Mouse (Mus musculus) v-Abl transformed pro-B cells (cell line): ENCODE data around the gene Tnfsf12.

Source experiments
- in situ Hi-C, 2 experiments: fragments of 400-800 bp; cut with MboI; formaldehyde crosslinking; loops; one replicate each; pipeline ENCODE4 v1.15.1; 2025; ENCODE audit not compliant: unreplicated experiment in 2 of 2

Gene Tnfsf12

DNA sequence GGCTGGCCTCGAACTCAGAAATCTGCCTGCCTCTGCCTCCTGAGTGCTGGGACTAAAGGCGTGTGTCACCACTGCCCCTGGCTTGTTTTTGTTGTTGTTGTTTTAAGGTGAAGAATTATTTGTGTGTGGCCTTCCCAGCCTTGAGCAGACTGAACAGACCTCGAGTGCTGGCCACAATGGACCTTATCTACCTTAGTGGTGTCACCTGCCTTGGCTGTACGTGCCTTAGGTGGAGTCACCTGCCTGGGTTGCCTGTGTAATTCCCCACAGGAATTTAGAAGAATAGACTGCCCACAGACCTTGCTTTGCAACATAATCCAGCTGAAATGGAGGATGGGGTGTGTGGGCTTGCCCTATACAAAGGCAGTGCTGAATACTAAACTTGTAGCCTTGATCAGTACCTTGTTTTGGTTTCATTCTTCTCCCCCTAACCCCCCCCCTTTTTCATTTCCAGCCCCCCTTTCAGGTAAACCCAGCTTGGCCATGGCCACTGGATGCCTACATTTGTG, 12.3 kb upstream of the Tnfsf12 start:
- in situ Hi-C loops: loop anchor here in 1 of 2 experiments (25.0 kb wide), 1 partner anchor 479 kb away; no protein-coding TSS in a partner anchor

DNA sequence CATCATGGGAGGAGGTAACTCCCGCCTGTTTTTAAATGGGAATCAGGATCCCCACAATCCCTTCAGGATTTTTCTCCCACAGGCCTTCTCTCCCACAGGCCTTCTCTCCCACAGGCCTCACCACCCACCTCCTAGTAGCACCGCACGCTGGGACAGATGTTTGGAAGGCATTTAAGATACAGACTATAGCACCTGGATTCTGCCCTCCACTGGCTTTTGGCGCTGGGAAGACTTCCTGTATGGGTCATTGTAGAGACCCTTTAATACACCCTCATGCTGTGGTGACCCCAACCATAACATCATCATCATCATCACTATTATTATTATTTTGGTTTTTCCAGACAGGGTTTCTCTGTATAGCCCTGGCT, 11.8 kb upstream of the Tnfsf12 start:
- in situ Hi-C loops: loop anchor here in 1 of 2 experiments (25.0 kb wide), 1 partner anchor 480 kb away; no protein-coding TSS in a partner anchor

DNA sequence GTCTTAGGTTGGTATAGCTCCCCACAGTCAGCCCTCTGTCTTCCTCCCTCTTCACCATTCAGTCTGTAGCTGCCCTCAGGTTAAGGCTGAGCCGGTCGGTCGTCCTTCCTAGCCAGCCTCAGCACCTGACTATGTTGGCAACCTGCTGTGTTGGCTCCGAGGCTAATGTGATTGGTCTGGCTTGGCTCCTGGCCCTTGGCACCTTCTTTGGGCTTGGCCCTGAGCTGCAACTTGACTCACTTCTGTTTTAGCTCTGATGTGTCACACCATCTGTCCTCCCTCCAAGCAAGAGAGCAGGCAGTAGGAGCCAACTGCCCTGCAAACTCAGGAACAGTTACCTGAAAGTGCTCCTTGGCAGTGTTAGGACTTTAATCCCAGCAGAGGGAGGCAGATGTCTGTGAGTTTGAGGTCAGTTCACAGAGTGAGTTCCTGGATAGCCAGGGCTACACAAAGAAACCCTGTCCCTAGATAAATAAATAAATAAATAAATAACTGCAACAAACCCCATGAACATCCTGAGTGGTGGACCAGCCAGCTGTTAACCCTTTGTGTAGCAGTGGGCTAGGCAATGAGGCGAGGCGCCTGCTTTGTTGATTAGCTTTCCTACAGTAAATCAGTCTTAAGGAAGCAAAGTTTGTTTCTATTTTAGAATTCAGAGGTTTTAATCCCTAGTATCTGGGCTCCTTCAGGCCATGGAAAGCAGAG, 11.3 kb upstream of the Tnfsf12 start:
- in situ Hi-C loops: loop anchor here in 1 of 2 experiments (25.0 kb wide), 1 partner anchor 480 kb away; no protein-coding TSS in a partner anchor

DNA sequence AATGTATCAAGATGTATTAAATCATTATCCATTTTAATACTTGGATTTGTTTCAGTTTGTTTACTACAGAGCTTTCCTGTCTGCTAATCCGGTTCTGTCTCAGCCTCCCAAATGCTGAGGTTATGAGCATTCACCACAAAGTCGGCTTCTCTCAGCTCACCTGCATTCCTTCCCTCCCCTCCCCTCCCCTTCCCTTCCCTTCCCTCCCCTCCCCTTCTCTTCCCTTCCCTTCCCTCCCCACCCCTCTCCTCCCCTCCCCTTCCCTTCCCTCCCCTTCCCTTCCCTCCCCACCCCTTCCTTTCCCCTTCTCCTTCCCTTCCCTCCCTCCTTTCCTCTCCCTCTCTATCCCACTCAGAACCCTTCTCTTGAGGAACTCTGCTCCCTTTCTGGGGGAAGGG, 9.0 kb upstream of the Tnfsf12 start:
- in situ Hi-C loops: loop anchor here in 1 of 2 experiments (25.0 kb wide), 1 partner anchor 483 kb away; no protein-coding TSS in a partner anchor

DNA sequence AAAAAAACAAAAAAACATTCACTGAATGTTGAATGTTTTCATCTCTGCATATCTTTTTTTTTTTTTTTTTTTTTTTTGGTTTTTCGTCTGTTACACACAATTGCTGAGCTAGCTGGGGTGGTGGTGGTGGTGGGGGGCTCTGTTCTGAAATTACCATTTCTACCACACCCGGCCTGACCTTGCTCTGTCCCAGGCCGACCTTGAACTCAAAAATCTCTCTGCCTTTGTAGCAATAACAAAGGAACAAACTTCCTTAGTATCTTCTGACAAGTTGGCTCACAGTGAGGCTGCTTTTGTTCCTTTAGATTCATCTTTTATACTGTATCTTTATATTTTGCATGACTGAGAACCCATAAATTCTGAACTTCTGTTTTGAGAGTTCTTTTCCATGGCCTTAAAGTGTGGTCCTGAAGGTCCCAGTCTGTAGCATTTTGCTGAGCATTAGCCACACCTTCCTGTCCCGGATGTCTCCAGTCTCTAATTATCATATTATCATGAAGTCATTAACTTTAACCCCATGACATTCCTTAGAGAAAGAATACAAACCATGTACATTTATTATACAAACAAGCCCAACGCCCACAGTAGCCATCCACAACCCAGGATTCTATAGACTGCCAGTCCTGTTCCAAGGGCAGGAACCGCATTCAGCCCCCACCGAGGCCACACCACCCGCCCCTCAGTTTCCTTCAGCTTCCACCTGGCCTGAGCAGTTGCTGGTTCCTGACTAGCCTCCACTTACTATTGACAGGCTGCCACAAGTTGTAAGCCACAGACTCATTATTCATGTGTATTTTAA, 8.4 kb upstream of the Tnfsf12 start:
- in situ Hi-C loops: loop anchor here in 1 of 2 experiments (25.0 kb wide), 1 partner anchor 483 kb away; no protein-coding TSS in a partner anchor

DNA sequence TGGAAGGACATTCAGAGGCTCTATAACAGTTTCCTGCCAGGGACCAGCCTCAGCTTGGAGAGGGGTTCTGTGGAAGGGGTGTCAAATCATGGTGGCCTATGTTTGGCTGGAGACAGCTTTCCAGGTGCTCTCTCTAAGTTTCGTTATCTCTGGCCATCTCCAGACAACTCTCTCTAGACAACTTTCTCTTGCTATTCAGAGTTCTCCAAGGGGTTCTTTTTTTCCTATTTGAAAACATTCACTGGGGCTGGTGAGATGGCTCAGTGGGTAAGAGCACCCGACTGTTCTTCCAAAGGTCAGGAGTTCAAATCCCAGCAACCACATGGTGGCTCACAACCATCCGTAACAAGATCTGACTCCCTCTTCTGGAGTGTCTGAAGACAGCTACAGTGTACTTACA, 7.7 kb upstream of the Tnfsf12 start:
- in situ Hi-C loops: loop anchor here in 1 of 2 experiments (25.0 kb wide), 1 partner anchor 484 kb away; no protein-coding TSS in a partner anchor

DNA sequence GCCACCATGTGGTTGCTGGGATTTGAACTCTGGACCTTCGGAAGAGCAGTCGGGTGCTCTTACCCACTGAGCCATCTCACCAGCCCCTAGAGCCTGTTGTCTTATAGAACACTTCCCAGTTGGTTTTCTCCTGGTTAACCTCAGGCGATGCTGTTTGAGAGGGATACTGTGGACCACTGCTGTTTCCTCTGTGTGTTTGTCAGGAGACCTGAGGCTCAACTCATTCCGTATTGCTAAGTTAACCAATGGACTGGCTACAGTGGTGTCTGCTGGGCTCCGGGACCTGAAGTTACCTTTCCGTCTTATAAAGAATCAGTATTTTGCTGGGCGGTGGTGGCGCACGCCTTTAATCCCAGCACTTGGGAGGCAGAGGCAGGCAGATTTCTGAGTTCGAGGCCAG, 7.2 kb upstream of the Tnfsf12 start:
- in situ Hi-C loops: loop anchor here in 1 of 2 experiments (25.0 kb wide), 1 partner anchor 484 kb away; no protein-coding TSS in a partner anchor

DNA sequence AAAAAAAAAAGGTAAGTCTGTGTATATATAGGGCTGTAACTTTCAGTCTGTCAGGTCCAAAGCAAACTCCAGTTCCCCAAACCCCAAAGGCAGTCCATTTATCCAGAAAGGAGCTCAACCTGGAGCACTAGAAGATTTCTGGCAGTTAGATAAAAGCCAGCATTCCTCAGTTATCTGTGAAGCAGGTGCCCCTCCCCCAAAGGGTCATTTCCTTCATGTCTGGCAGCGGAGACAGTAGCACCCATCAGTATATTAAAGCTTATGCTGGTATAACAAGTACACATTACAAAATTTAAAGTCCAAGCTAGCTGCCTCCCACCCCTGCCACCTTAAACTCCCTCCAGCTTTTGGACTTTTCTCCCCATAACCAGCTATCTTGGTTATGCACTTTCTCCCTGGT, 3.9 kb upstream of the Tnfsf12 start:
- in situ Hi-C loops: loop anchor here in 1 of 2 experiments (25.0 kb wide), 1 partner anchor 513 kb away; the partner anchor contains the start of genes Slc16a11 and Slc16a13

DNA sequence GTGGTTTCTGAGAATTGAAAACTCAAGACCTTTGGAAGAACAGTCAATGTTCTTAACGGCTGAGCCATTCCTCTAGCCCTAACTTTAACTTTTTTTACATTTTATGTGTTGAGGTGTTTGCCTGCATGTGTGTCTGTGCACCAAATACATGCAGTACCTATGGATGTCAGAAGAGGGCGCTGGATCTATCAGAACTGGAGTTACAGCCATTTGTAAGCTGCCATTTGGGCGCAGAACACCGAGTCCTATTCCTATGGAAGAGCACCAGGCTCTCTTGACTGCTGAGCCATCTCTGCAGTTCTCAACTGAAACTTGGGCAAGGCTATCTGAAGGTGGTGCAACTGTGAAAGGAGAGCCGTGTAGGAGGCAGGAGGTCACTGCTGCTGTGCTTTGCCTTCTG, 2.9 kb upstream of the Tnfsf12 start:
- in situ Hi-C loops: loop anchor here in 1 of 2 experiments (25.0 kb wide), 1 partner anchor 514 kb away; the partner anchor contains the start of genes Slc16a11 and Slc16a13

DNA sequence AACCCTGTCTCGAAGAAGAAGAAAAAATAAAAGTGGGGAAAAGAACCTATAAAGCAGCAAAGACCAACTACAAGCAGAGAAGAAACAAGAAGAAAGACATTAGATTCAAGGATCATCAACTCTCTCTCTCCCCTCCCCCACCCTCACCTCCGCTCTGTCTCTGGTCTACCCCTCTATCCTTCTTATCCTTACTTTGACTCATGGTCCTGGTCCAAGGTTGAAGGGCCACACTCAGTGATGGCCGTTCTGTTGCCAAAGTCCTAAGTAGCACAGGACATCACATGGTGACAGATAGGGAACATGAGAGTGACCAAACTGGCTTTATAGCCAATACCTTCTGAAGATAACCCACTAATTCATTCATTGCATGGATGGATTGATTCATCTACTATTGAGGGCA, 1.7 kb upstream of the Tnfsf12 start:
- in situ Hi-C loops: loop anchor here in 1 of 2 experiments (25.0 kb wide), 1 partner anchor 515 kb away; the partner anchor contains the start of genes Slc16a11 and Slc16a13

DNA sequence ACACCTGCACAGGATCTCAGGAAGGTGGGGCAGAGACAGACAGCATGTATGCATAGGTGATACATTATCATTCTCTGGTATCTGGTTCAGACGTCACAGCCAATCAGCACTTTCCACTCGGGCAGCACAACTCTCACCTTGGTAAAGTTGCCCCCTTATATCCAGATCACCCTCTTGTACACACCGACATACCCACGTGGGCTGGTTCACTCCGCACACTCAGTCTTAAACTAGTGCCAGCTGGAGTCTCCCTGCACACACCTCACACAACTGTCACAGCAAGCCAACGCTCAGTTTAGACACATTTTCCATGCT, 646 bp downstream of the Tnfsf12 start:
- in situ Hi-C loops: loop anchor here in 1 of 2 experiments (25.0 kb wide), 1 partner anchor 517 kb away; the partner anchor contains the start of genes Slc16a11 and Slc16a13

DNA sequence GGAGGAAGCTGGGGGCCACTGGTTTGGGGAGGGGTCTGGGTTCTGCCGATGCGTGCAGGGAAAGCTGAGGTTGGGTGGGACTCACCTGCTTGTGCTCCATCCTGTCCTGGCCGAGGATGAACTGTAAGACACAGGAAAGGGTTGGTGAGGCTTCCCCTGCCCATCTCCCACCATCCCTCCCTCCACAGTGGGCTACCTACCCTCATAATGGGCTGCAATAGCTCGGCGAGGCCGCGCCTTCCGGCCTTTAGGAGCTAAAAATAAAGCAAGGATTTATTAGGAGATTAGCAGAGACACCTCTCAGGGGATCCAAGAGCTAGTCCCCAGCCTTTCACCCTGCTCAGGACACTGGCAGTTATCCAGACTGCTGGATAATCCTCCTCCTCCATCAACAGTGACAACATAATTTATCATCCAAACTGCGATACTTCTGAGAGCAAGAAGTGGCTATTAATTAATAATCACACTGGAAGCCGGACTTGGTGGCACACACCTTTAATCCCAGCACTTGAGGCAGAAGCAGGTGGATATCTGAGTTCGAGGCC, 2.2 kb downstream of the Tnfsf12 start:
- in situ Hi-C loops: loop anchor here in 1 of 2 experiments (25.0 kb wide), 1 partner anchor 519 kb away; the partner anchor contains the start of genes Slc16a11 and Slc16a13

DNA sequence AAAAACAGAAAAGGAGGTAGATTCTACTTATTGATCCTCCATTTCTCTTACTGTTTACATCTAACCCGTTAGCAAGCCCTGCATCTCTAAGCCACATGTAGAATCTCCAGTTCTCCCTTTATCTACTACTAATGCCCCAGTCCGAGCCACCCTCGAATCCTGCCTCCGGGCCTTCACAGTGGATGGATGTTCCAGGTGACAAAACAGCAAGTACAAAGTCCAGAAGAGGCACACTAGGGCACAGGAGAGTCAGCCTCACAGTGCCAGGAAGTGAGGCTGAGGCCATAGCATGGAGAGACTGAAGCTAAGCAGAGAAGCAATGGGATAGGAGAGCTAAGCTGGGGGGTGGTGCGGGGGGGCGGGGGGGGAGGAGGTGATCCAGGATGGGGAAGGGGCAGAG, 2.8 kb downstream of the Tnfsf12 start:
- in situ Hi-C loops: loop anchor here in 1 of 2 experiments (25.0 kb wide), 1 partner anchor 519 kb away; the partner anchor contains the start of genes Slc16a11 and Slc16a13

DNA sequence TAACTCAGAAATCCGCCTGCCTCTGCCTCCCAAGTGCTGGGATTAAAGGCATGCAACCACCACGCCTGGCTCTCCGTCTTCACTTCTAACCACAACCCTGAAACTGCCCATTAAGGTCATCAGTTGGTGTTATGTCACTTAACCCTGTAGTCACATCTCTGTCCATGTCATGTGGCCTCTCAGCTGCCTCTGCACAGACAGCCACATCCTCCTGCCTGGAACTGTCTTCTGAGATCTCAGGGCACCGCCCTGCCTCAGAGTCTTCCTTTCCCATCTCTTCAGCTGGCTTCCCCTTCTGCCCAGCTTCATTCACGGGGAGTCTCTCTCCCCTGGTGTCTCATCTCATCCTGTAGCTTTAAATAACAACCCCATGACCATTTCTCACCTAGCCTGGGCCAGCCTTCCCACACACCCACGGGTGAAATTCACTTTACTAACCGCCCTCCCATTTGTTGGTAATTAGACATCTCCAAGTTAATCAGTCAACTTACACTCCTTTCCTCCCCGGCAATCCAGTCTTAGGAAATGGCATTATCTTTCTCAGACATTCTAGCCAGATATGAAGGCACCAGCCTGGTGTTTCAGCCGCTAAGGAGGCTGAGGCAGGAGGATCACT, 3.3 kb downstream of the Tnfsf12 start:
- in situ Hi-C loops: loop anchor here in 1 of 2 experiments (25.0 kb wide), 1 partner anchor 520 kb away; the partner anchor contains the start of genes Slc16a11 and Slc16a13

DNA sequence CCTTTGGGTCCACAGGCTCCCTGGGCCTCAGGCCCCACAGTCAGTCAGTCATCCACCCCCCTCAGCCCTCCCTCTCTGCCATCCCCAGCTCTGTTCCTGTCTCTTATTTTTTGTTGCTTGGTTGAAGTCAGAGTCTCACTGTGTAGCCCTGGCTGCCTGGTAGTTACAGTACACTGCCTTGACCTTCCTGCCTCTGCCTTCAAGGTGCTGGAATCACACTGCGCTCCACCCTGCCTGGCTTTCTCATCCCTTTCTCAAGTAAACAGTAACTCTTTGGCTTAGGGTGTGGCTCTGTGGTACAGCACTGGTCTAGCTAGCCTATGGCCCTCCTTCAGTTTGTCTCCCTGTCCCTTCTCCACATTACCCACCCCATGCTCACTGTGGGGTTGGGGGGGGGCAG, 5.8 kb downstream of the Tnfsf12 start:
- in situ Hi-C loops: loop anchor here in 1 of 2 experiments (10.0 to 25.0 kb wide), 2 partner anchors 265 to 522 kb away; partner anchors contain the start of genes Slc16a11 and Slc16a13

DNA sequence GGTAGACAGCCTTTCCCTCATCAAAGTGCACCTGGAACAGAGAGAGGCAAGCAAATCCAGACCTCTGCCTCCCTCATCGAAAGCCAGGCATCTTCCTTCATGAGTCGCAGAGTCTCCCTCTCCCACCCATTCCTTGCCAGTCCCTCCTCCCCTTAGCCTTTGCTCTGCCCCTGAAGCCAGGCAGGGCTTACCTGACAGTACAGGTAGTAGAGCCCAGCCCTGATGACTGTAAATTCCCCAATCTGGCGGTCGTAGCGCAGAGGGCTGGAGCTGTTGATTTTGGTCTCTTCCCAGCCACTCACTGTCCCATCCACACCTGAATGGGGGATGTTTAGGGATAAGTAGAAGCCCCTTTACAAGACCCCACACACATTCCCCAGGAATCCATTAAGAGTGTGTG, 8.6 kb downstream of the Tnfsf12 start:
- in situ Hi-C loops: loop anchor here in 1 of 2 experiments (10.0 to 25.0 kb wide), 2 partner anchors 268 to 525 kb away; partner anchors contain the start of genes Slc16a11 and Slc16a13

DNA sequence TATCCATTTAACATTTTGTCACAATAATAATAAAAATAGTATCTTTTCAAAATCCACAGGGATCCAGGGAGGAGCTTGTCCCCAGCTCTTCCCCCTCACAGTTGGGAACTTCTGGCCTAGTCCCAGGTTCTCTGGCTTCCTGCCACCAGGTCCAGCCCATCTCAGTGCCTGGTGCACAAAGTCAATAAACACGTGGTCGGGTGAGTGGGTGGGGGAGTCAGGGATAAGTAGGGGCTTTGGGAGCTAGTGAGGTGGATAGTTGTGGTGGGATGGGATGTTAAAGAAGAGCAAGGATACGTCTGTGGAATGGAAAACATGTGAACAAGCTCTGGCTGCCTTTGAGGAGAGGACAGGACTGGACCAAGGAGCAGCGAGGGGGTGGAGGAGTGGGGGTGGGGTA, 9.3 kb downstream of the Tnfsf12 start:
- in situ Hi-C loops: loop anchor here in 1 of 2 experiments (10.0 to 25.0 kb wide), 2 partner anchors 268 to 526 kb away; partner anchors contain the start of genes Slc16a11 and Slc16a13

DNA sequence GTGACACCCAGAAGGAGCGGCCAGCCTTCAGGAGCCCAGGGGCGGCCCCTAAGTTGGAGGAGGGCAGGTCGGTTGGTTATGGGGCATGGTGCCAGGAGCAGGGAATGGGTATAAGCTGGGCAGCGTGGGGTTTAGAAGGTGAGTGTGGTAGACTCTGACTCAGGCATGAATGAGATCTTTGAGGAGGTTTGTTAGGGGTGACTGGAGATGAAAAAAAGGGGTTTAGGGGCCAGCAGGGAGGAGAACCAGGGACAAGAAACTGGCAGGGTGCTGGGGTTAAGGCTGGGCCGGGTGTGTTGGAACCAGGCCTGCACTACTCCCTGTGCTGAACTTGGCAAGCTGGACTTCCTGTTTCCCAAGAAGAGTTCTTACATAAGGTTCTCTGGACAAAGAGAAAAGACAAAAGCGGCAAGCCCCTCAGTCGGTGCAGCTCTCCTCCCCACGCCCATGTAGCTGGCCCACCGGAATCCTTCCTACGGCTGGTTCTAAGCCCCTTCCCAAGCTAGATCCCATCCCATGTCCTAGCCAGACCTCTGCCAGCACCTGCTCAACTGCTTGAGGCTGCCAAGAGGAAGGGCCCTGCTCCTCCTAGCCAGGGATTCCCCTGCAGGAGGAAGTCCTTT, 10.0 kb downstream of the Tnfsf12 start, which contains the start of gene Tnfsf13:
Tnfsf13 (minus strand) TSS at position 259 of the 623 bp plus-strand sequence.
- in situ Hi-C loops: loop anchor here in 1 of 2 experiments (10.0 to 25.0 kb wide), 2 partner anchors 269 to 527 kb away; partner anchors contain the start of genes Slc16a11 and Slc16a13

DNA sequence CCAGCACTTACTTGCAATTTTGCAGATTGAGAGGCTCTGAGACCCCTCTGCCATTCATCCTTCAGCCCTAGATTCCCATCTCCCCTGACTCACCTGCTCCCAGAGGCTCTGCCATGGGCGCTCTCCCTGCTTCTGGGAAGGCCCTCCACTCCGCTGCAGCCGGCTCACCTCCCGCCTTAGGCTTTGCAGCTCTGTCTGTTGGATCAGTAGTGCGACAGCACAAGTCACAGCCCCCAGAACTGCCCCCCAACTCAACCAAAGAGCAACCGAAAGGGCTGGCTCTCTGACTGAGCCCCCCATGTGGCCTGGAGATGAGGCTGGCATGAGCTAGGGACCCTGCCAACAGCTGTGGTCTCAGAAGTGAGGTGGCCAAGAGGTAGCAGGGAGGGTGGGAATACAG, 10.7 kb downstream of the Tnfsf12 start:
- in situ Hi-C loops: loop anchor here (5.0 to 25.0 kb wide), 3 partner anchors 192 to 527 kb away; partner anchors contain the start of genes Tmem95 (in 2 of the 2), Slc16a11 (in 1 of the 2) and Slc16a13 (in 1 of the 2)
